Mouse (Mus musculus) neutrophil, adult 5-6 weeks (primary cell): ENCODE results near the gene Ptbp3. TPM values are rescaled to one million over a fixed set of nuclear protein-coding genes. Genes with fewer than 3 reads are reported as not detected.

Source experiments
- ATAC-seq: fragments of 151-379, 151-347 bp; 2 replicates; pipeline ENCODE4 v1.8.0; 2017; ENCODE audit warnings: mild to moderate bottlenecking, moderate TSS enrichment; ENCODE audit not compliant: insufficient number of reproducible peaks, poor library complexity, low FRiP score, severe bottlenecking; ENCODE audit errors: extremely low read depth
- total RNA-seq: library from RNA; stranded (forward); fragments of 200-1000 nt; gene quantifications from 2 replicates; pipeline ENCODE4 v1.2.3, GENCODE M21; 2017

Gene Ptbp3
- total RNA-seq, 1 experiment from 2014 or later: 353 TPM

- no peak for ATAC-seq
Measured at GRCm38 (mm10) chr4:59447296-59447695, 101.9 kb downstream of the Ptbp3 start.

GRCm38 (mm10) chr4:59445516-59445915 lies 103.6 kb downstream of the Ptbp3 start:
- no peak for ATAC-seq

DNA sequence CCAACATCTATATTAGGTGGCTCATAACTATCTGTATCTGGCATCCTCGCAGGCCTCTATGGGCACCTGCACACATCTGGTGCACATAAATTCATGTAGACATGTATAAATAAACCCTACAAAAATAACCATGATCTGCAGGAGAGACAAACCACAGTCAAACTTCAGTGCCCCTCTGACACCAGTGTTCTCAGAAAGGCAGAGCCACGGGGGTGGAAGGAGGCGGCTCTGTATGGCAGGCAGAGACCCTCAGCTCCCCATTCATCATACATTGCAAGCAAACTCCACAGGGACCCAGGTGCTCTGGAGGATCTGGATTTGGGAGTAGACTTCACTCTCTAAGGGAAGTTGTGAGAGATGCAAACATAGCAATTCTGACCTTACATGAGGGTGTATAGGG lies 104.2 kb downstream of the Ptbp3 start:
- ATAC-seq: no peak

- peak; percentile 61 for ATAC-seq
Measured at GRCm38 (mm10) chr4:59444085-59444484, 105.1 kb downstream of the Ptbp3 start.

GRCm38 (mm10) chr4:59441265-59441664 lies 107.9 kb downstream of the Ptbp3 start:
- peak; percentile 45 for ATAC-seq

- ATAC-seq: peak; percentile 66
Measured at GRCm38 (mm10) chr4:59439960-59440359, 109.2 kb downstream of the Ptbp3 start.

DNA sequence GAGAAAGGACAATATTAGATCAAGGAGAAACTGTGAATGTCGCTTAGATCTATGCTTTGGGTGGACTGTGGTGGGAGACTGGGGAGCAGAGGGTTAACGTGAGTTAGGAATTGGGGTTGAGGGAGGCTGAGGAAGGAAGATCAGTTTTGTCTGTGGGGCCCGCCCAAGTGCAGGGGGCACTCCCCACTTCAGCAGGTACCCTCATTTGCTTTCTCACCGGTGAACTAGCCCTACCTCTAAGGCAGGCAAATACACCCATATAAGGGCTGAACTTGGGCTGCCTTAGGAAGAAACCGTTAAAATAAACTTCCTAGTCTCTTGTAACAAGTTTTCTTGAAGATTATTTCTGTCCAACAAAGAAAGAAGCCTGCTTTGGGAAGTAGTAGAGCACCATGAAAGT lies 110.1 kb downstream of the Ptbp3 start:
- no peak for ATAC-seq

GRCm38 (mm10) chr4:59437990-59438854 lies 110.9 kb downstream of the Ptbp3 start, which contains the start of gene Susd1:
Gene Susd1 (minus strand): TSS chr4:59438633.
- peak; percentile 44 for ATAC-seq

GRCm38 (mm10) chr4:59435951-59436350 lies 113.2 kb downstream of the Ptbp3 start:
- ATAC-seq: peak; percentile 50

DNA sequence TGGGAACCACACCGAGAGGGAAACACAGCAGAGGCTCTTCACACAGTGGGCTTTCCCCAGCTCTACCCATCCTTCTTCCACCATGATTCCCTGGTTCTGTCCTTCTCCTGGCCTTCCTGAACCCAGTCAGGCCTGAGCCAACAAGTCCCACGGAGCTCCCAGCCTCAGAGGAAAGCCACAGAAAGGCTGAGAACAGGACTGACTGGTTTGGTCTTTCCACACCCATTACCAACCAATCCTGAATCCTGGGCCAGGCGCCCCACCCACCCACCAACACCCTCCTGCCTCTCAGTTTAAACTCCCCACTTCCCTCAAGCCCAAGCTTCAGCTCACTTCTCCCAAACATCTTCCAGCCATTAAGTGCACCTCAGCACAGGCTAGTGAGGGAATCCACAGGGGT lies 115.1 kb downstream of the Ptbp3 start:
- no peak for ATAC-seq

- ATAC-seq: no peak
Measured at GRCm38 (mm10) chr4:59429128-59429527, 120.0 kb downstream of the Ptbp3 start.

DNA sequence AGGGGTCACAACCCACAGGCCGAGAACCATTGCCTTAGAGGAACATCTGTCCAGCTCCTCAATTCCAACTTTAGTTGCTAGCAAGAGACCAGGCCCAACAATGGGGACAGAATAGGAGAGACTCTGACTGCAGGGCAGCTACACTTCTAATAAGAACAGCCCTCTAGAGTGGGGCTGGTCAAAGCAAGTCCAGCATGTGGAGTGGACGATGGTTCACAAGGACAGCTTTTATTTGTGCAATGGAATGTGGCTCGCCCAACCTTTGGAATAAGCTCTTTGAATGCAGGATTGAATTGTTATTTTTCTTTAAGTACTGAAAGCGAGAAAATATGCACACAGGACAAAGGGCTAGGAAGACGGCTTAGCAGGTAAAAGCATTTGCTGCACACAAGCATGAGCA lies 122.7 kb downstream of the Ptbp3 start:
- ATAC-seq: no peak

- no peak for ATAC-seq
Measured at GRCm38 (mm10) chr4:59422808-59423207, 126.4 kb downstream of the Ptbp3 start.

DNA sequence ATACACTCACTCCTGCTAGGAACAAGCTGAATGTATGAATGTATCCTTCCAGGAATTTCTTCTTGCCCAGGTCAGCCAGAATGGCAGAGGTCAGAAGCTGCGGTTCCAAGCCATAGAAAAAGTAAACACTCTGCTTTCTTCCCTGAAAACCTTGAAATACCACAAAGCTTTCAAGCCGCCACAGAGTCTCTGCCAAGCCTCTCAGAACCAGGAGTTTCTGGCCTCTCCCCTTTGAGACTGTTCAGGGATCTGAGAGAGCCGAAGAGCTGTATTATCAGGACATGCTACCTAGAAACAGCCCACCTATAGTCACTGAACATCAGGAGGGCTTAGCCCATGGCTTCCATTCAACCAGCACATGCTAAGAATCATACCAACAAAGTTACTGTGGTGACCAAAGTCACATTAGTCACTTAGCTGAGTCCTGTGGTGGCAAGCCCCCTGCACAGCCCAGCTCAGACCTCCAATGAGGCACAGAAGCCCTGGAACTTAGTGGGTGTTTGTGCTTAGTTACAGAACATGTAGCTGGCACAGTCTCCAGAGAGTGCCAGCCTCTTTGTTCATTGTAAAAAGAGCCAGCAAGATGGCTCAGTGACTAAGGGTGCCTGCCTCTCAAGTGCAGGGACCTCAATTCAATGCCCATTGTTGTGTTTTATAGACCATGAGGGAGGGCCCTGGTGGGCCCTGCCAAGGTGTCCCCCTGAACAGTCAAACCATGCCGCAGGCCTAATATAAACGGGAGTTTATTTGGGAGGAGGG lies 127.0 kb downstream of the Ptbp3 start:
- ATAC-seq: no peak

Other genes starting within 250 kb of the Ptbp3 start
- gene Susd1, start 110.7 kb downstream of the Ptbp3 start, total RNA-seq: 111 and 119 TPM in 2 replicates
- gene Hsdl2, start 32.2 kb upstream of the Ptbp3 start, total RNA-seq: 17.7 and 19.1 TPM in 2 replicates
- gene E130308A19Rik, start 76.8 kb upstream of the Ptbp3 start, total RNA-seq: 3.7 and 5.2 TPM in 2 replicates